Mouse (Mus musculus) neural tube, embryonic 12.5 days (tissue): ENCODE results near the gene Glod5. TPM values are rescaled to one million over a fixed set of nuclear protein-coding genes. Genes with fewer than 3 reads are reported as not detected.

ENCODE experiments used
- ATAC-seq: fragments of 200-750 bp; cut with Nextera tagmentation; 2 replicates; pipeline ENCODE4 v1.8.0; 2017; ENCODE audit warnings: low read depth, mild to moderate bottlenecking, moderate TSS enrichment, moderate library complexity; ENCODE audit not compliant: low FRiP score
- H3K27ac ChIP-seq: fragments of 300-500 bp; sonication (generic); 2 replicates; pipeline ENCODE4 v1.5.1; 2016
- H3K27me3 ChIP-seq: fragments of 300-500 bp; sonication (generic); replicated peaks from 2 replicates; pipeline ENCODE4 v1.6.1; 2016; ENCODE audit warnings: mild to moderate bottlenecking
- H3K36me3 ChIP-seq: fragments of 300-500 bp; sonication (generic); 2 replicates; pipeline ENCODE4 v1.6.1; 2016; ENCODE audit warnings: mild to moderate bottlenecking
- H3K4me1 ChIP-seq: fragments of 300-500 bp; sonication (generic); 2 replicates; pipeline ENCODE4 v1.6.1; 2016
- H3K4me2 ChIP-seq: fragments of 300-500 bp; sonication (generic); replicated peaks from 2 replicates; pipeline ENCODE4 v1.6.1; 2016; ENCODE audit warnings: mild to moderate bottlenecking
- H3K4me3 ChIP-seq: fragments of 300-500 bp; sonication (generic); 2 replicates; pipeline ENCODE4 v1.5.1; 2016
- H3K9ac ChIP-seq: fragments of 300-500 bp; sonication (generic); 2 replicates; pipeline ENCODE4 v1.6.1; 2016; ENCODE audit warnings: mild to moderate bottlenecking
- H3K9me3 ChIP-seq: fragments of 300-500 bp; sonication (generic); 2 replicates; pipeline ENCODE4 v1.6.1; 2016; ENCODE audit warnings: mild to moderate bottlenecking
- WGBS: fragments of 180-500 bp; shearing (Covaris S2); methylation state at CpG from one replicate; pipeline ENCODE4 v1.1.7; 2016; 5-methylcytosine and 5-hydroxymethylcytosine counted together
- polyA plus RNA-seq: library from polyadenylated mRNA; unstranded; fragments of >200 nt; fragmentation: Nextera tagmentation; extraction: Ambion mirVana; gene quantifications from 2 replicates; pipeline ENCODE4 v1.2.1, GENCODE M21; 2016

The Glod5 gene
- polyA plus RNA-seq, 1 experiment from 2014 or later: not detected

- no peaks in the 10 kb centered on the region for H3K27me3 ChIP-seq
- no peak overlapping the region for H3K4me2 ChIP-seq
- no peaks in the 10 kb centered on the region for H3K9me3 ChIP-seq
- WGBS: 44% methylated on average over 4 of the region's 4 CpGs
- H3K36me3 ChIP-seq: no peaks in the 10 kb centered on the region
- H3K27ac ChIP-seq: no peak overlapping the region
- no peak overlapping the region for H3K4me3 ChIP-seq
- H3K9ac ChIP-seq: no peak overlapping the region
- H3K4me1 ChIP-seq: no peaks in the 10 kb centered on the region
- no peak for ATAC-seq
These were observed 15.3 kb downstream of the Glod5 start for GRCm38 (mm10) chrX:8002971-8003370.

- H3K4me3 ChIP-seq: no peak overlapping the region
- no peak overlapping the region for H3K4me2 ChIP-seq
- H3K9me3 ChIP-seq: no peaks in the 10 kb centered on the region
- no peaks in the 10 kb centered on the region for H3K4me1 ChIP-seq
- H3K27me3 ChIP-seq: no peaks in the 10 kb centered on the region
- H3K36me3 ChIP-seq: no peaks in the 10 kb centered on the region
- ATAC-seq: no peak
- WGBS: 21% methylated on average over 5 of the region's 5 CpGs
- H3K9ac ChIP-seq: no peak overlapping the region
- no peak overlapping the region for H3K27ac ChIP-seq
These were observed 16.3 kb downstream of the Glod5 start for GRCm38 (mm10) chrX:8002001-8002400.

- Histone ChIP-seq H3K36me3 (no peaks in the 10 kb centered on the region), H3K9me3 (no peaks in the 10 kb centered on the region), H3K4me3 (no peak overlapping the region), H3K9ac (no peak overlapping the region), H3K27ac (no peak overlapping the region), H3K27me3 (no peaks in the 10 kb centered on the region), H3K4me2 (no peak overlapping the region), H3K4me1 (no peaks in the 10 kb centered on the region)
- ATAC-seq: no peak
- 79% methylated on average over 3 of the region's 3 CpGs for WGBS
These were observed 17.6 kb downstream of the Glod5 start for GRCm38 (mm10) chrX:8000546-8001192.

GRCm38 (mm10) chrX:7993068-7993735, 25.1 kb downstream of the Glod5 start:
- Histone ChIP-seq H3K27ac (no peak overlapping the region), H3K36me3 (no peaks in the 10 kb centered on the region), H3K27me3 (no peaks in the 10 kb centered on the region), H3K4me3 (no peak overlapping the region), H3K4me2 (no peak overlapping the region), H3K4me1 (no peaks in the 10 kb centered on the region), H3K9me3 (no peaks in the 10 kb centered on the region), H3K9ac (no peak overlapping the region)
- ATAC-seq: no peak
- 74% methylated on average over 10 of the region's 10 CpGs for WGBS

GRCm38 (mm10) chrX:7992379-7993067, 25.8 kb downstream of the Glod5 start:
- WGBS: 60% methylated on average over 8 of the region's 8 CpGs
- Histone ChIP-seq H3K9ac (no peak overlapping the region), H3K9me3 (no peaks in the 10 kb centered on the region), H3K27ac (no peak overlapping the region), H3K27me3 (no peaks in the 10 kb centered on the region), H3K4me2 (no peak overlapping the region), H3K4me1 (no peaks in the 10 kb centered on the region), H3K4me3 (no peak overlapping the region), H3K36me3 (no peaks in the 10 kb centered on the region)
- no peak for ATAC-seq

GRCm38 (mm10) chrX:7981368-7981767, 36.9 kb downstream of the Glod5 start:
- 87% methylated on average over 7 of the region's 7 CpGs for WGBS
- ATAC-seq: no peak
- Histone ChIP-seq H3K4me2 (no peak overlapping the region), H3K9me3 (no peaks in the 10 kb centered on the region), H3K4me3 (no peak overlapping the region), H3K27me3 (no peaks in the 10 kb centered on the region), H3K9ac (no peak overlapping the region), H3K27ac (no peak overlapping the region), H3K36me3 (no peaks in the 10 kb centered on the region), H3K4me1 (no peaks in the 10 kb centered on the region)

- H3K27me3 ChIP-seq: no peaks in the 10 kb centered on the region
- no peak within 1 kb of the TSS for H3K4me2 ChIP-seq
- H3K9me3 ChIP-seq: no peaks in the 10 kb centered on the region
- no peak for ATAC-seq
- no peaks in the 10 kb centered on the region for H3K4me1 ChIP-seq
- 94% methylated on average over 11 of the region's 11 CpGs for WGBS
- H3K9ac ChIP-seq: no peak within 1 kb of the TSS
- H3K4me3 ChIP-seq: no peak within 1 kb of the TSS
- H3K36me3 ChIP-seq: no peaks in the 10 kb centered on the region
- no peak within 1 kb of the TSS for H3K27ac ChIP-seq
These were observed 40.4 kb downstream of the Glod5 start, which contains the start of gene Gata1 for GRCm38 (mm10) chrX:7977892-7978291. TSS of gene Gata1 (minus strand) at chrX:7978071.

- Histone ChIP-seq H3K9me3 (no peaks in the 10 kb centered on the region), H3K9ac (no peak overlapping the region), H3K4me3 (no peak overlapping the region), H3K36me3 (no peaks in the 10 kb centered on the region), H3K27ac (no peak overlapping the region), H3K4me1 (no peaks in the 10 kb centered on the region), H3K27me3 (no peaks in the 10 kb centered on the region), H3K4me2 (no peak overlapping the region)
- 68% methylated on average over 4 of the region's 4 CpGs for WGBS
- no peak for ATAC-seq
These were observed 47.0 kb downstream of the Glod5 start for GRCm38 (mm10) chrX:7971292-7971691.

- Histone ChIP-seq H3K9ac (no peak overlapping the region), H3K4me1 (no peaks in the 10 kb centered on the region), H3K4me2 (no peak overlapping the region), H3K9me3 (no peaks in the 10 kb centered on the region), H3K27ac (no peak overlapping the region), H3K36me3 (no peaks in the 10 kb centered on the region), H3K27me3 (no peaks in the 10 kb centered on the region), H3K4me3 (no peak overlapping the region)
- ATAC-seq: no peak
- WGBS: 87% methylated on average over 3 of the region's 3 CpGs
These were observed 49.4 kb downstream of the Glod5 start for GRCm38 (mm10) chrX:7968899-7969298.

- H3K4me1 ChIP-seq: no peaks in the 10 kb centered on the region
- H3K4me3 ChIP-seq: no peak overlapping the region
- ATAC-seq: no peak
- H3K27me3 ChIP-seq: no peaks in the 10 kb centered on the region
- no peaks in the 10 kb centered on the region for H3K9me3 ChIP-seq
- WGBS: 88% methylated on average over 8 of the region's 8 CpGs
- H3K9ac ChIP-seq: no peak overlapping the region
- no peak overlapping the region for H3K4me2 ChIP-seq
- H3K27ac ChIP-seq: no peak overlapping the region
- no peaks in the 10 kb centered on the region for H3K36me3 ChIP-seq
These were observed 50.1 kb downstream of the Glod5 start for GRCm38 (mm10) chrX:7968226-7968625.

- no peak overlapping the region for H3K9ac ChIP-seq
- ATAC-seq: no peak
- H3K36me3 ChIP-seq: no peaks in the 10 kb centered on the region
- WGBS: 79% methylated on average over 6 of the region's 9 CpGs
- H3K4me1 ChIP-seq: no peaks in the 10 kb centered on the region
- no peak overlapping the region for H3K4me3 ChIP-seq
- H3K4me2 ChIP-seq: no peak overlapping the region
- no peaks in the 10 kb centered on the region for H3K9me3 ChIP-seq
- no peaks in the 10 kb centered on the region for H3K27me3 ChIP-seq
- no peak overlapping the region for H3K27ac ChIP-seq
These were observed 50.6 kb downstream of the Glod5 start for GRCm38 (mm10) chrX:7967596-7968201.

- H3K4me2 ChIP-seq: no peak overlapping the region
- no peak for ATAC-seq
- H3K9ac ChIP-seq: no peak overlapping the region
- H3K4me3 ChIP-seq: no peak overlapping the region
- H3K9me3 ChIP-seq: no peaks in the 10 kb centered on the region
- H3K27ac ChIP-seq: no peak overlapping the region
- no peaks in the 10 kb centered on the region for H3K36me3 ChIP-seq
- no peaks in the 10 kb centered on the region for H3K27me3 ChIP-seq
- no peaks in the 10 kb centered on the region for H3K4me1 ChIP-seq
- 78% methylated on average over 4 of the region's 4 CpGs for WGBS
These were observed 52.1 kb downstream of the Glod5 start for GRCm38 (mm10) chrX:7966161-7966560.
